Mouse (Mus musculus) limb, embryonic 10.5 days (tissue): ENCODE measurements around the gene Fto. TPM values are rescaled to one million over a fixed set of nuclear protein-coding genes. Genes with fewer than 3 reads are reported as not detected.

Experiments used
- DNase-seq: peaks from one replicate; pipeline ENCODE4 v3.0.0-alpha.2; 2017; ENCODE audit warnings: low spot score
- H3K27ac ChIP-seq: fragments of 300-500 bp; sonication (generic); 2 replicates; pipeline ENCODE4 v1.5.1; 2016; ENCODE audit warnings: mild to moderate bottlenecking
- H3K27me3 ChIP-seq: fragments of 300-500 bp; sonication (generic); 2 replicates; pipeline ENCODE4 v1.6.1; 2016; ENCODE audit warnings: low read depth, mild to moderate bottlenecking; ENCODE audit not compliant: poor library complexity, severe bottlenecking
- H3K36me3 ChIP-seq: fragments of 300-500 bp; sonication (generic); 2 replicates; pipeline ENCODE4 v1.6.1; 2016; ENCODE audit warnings: mild to moderate bottlenecking, moderate library complexity
- H3K4me1 ChIP-seq: fragments of 300-500 bp; sonication (generic); 2 replicates; pipeline ENCODE4 v1.6.1; 2016
- H3K4me3 ChIP-seq: fragments of 300-500 bp; sonication (generic); 2 replicates; pipeline ENCODE4 v1.5.1; 2016; ENCODE audit warnings: mild to moderate bottlenecking, moderate library complexity
- H3K9me3 ChIP-seq: fragments of 300-500 bp; sonication (generic); replicated peaks from 2 replicates; pipeline ENCODE4 v1.6.1; 2016; ENCODE audit warnings: mild to moderate bottlenecking
- WGBS: fragments of 180-500 bp; shearing (Covaris S2); methylation state at CpG from one replicate; pipeline ENCODE4 v1.1.7; 2016; 5-methylcytosine and 5-hydroxymethylcytosine counted together
- polyA plus RNA-seq: library from polyadenylated mRNA; unstranded; fragments of >200 nt; fragmentation: Nextera tagmentation; extraction: Ambion mirVana; gene quantifications from 2 replicates; pipeline ENCODE4 v1.2.1, GENCODE M21; 2016

The Fto gene
- polyA plus RNA-seq, 1 experiment from 2014 or later: 100 TPM

GRCm38 (mm10) chr8:91460965-91461364 is 147.6 kb downstream of the Fto start:
- H3K27ac ChIP-seq: no peak overlapping the region
- H3K36me3 ChIP-seq: no peaks in the 10 kb centered on the region
- no peak overlapping the region for H3K4me3 ChIP-seq
- 94% methylated on average over 6 of the region's 6 CpGs for WGBS
- H3K4me1 ChIP-seq: no peaks in the 10 kb centered on the region
- no peaks in the 10 kb centered on the region for H3K27me3 ChIP-seq
- DNase-seq: no peak
- H3K9me3 ChIP-seq: no peaks in the 10 kb centered on the region

- no peaks in the 10 kb centered on the region for H3K4me1 ChIP-seq
- DNase-seq: no peak
- no peak overlapping the region for H3K27ac ChIP-seq
- H3K9me3 ChIP-seq: no peaks in the 10 kb centered on the region
- WGBS: 79% methylated on average over 2 of the region's 2 CpGs
- no peaks in the 10 kb centered on the region for H3K27me3 ChIP-seq
- no peak overlapping the region for H3K4me3 ChIP-seq
- peaks cover 4% of the 10 kb centered on the region for H3K36me3 ChIP-seq
Measured at GRCm38 (mm10) chr8:91463757-91464156, 150.4 kb downstream of the Fto start.

GRCm38 (mm10) chr8:91467463-91467862 is 154.1 kb downstream of the Fto start:
- H3K4me1 ChIP-seq: no peaks in the 10 kb centered on the region
- no peak for DNase-seq
- no peaks in the 10 kb centered on the region for H3K27me3 ChIP-seq
- no peak overlapping the region for H3K4me3 ChIP-seq
- 61% methylated on average over 3 of the region's 3 CpGs for WGBS
- no peaks in the 10 kb centered on the region for H3K9me3 ChIP-seq
- H3K27ac ChIP-seq: no peak overlapping the region
- peaks cover 11% of the 10 kb centered on the region for H3K36me3 ChIP-seq

- Histone ChIP-seq H3K36me3 (peaks cover 11% of the 10 kb centered on the region), H3K4me1 (no peaks in the 10 kb centered on the region), H3K9me3 (no peaks in the 10 kb centered on the region), H3K27ac (no peak overlapping the region), H3K27me3 (no peaks in the 10 kb centered on the region), H3K4me3 (no peak overlapping the region)
- 85% methylated on average over 8 of the region's 8 CpGs for WGBS
- no peak for DNase-seq
Measured at GRCm38 (mm10) chr8:91467881-91468534, 154.7 kb downstream of the Fto start.

- Histone ChIP-seq H3K9me3 (no peaks in the 10 kb centered on the region), H3K27ac (no peak overlapping the region), H3K4me1 (no peaks in the 10 kb centered on the region), H3K4me3 (no peak overlapping the region), H3K27me3 (no peaks in the 10 kb centered on the region), H3K36me3 (peaks cover 16% of the 10 kb centered on the region)
- no peak for DNase-seq
- WGBS: 93% methylated on average over 8 of the region's 8 CpGs
Measured at GRCm38 (mm10) chr8:91469441-91469840, 156.1 kb downstream of the Fto start.

GRCm38 (mm10) chr8:91474731-91475279 is 161.5 kb downstream of the Fto start:
- H3K4me3 ChIP-seq: no peak overlapping the region
- no peaks in the 10 kb centered on the region for H3K9me3 ChIP-seq
- H3K27me3 ChIP-seq: no peaks in the 10 kb centered on the region
- no peak overlapping the region for H3K27ac ChIP-seq
- H3K4me1 ChIP-seq: no peaks in the 10 kb centered on the region
- no peak for DNase-seq
- WGBS: 91% methylated on average over 6 of the region's 6 CpGs
- peaks cover 30% of the 10 kb centered on the region for H3K36me3 ChIP-seq

- DNase-seq: no peak
- no peak overlapping the region for H3K27ac ChIP-seq
- peaks cover 30% of the 10 kb centered on the region for H3K36me3 ChIP-seq
- H3K27me3 ChIP-seq: no peaks in the 10 kb centered on the region
- H3K9me3 ChIP-seq: no peaks in the 10 kb centered on the region
- WGBS: 91% methylated on average over 5 of the region's 5 CpGs
- H3K4me1 ChIP-seq: no peaks in the 10 kb centered on the region
- no peak overlapping the region for H3K4me3 ChIP-seq
Measured at GRCm38 (mm10) chr8:91476988-91477387, 163.7 kb downstream of the Fto start.

GRCm38 (mm10) chr8:91477471-91477870 is 164.1 kb downstream of the Fto start:
- Histone ChIP-seq H3K27ac (no peak overlapping the region), H3K4me3 (no peak overlapping the region), H3K9me3 (no peaks in the 10 kb centered on the region), H3K27me3 (no peaks in the 10 kb centered on the region), H3K4me1 (no peaks in the 10 kb centered on the region), H3K36me3 (peaks cover 27% of the 10 kb centered on the region)
- 94% methylated on average over 10 of the region's 10 CpGs for WGBS
- DNase-seq: no peak

- no peak overlapping the region for H3K27ac ChIP-seq
- WGBS: 79% methylated on average over 9 of the region's 9 CpGs
- H3K4me1 ChIP-seq: no peaks in the 10 kb centered on the region
- H3K9me3 ChIP-seq: no peaks in the 10 kb centered on the region
- no peak for DNase-seq
- H3K36me3 ChIP-seq: peaks cover 16% of the 10 kb centered on the region
- H3K27me3 ChIP-seq: peaks cover 15% of the 10 kb centered on the region; the same call in 1 of the 2 replicates
- no peak overlapping the region for H3K4me3 ChIP-seq
Measured at GRCm38 (mm10) chr8:91482511-91482910, 169.2 kb downstream of the Fto start.

- WGBS: 79% methylated on average over 4 of the region's 4 CpGs
- H3K4me3 ChIP-seq: no peak overlapping the region
- H3K27me3 ChIP-seq: peaks cover 42% of the 10 kb centered on the region
- H3K9me3 ChIP-seq: no peaks in the 10 kb centered on the region
- peaks cover 15% of the 10 kb centered on the region for H3K36me3 ChIP-seq
- peaks cover 21% of the 10 kb centered on the region for H3K4me1 ChIP-seq
- DNase-seq: no peak
- H3K27ac ChIP-seq: no peak overlapping the region
Measured at GRCm38 (mm10) chr8:91486394-91486793, 173.1 kb downstream of the Fto start.

GRCm38 (mm10) chr8:91487456-91487855 is 174.1 kb downstream of the Fto start:
- WGBS: over 99% methylated on average over 2 of the region's 2 CpGs
- peaks cover 21% of the 10 kb centered on the region for H3K4me1 ChIP-seq

GRCm38 (mm10) chr8:91488086-91488783 is 174.9 kb downstream of the Fto start:
- peaks cover 21% of the 10 kb centered on the region for H3K4me1 ChIP-seq
- H3K36me3 ChIP-seq: peaks cover 12% of the 10 kb centered on the region
- 45% methylated on average over 13 of the region's 13 CpGs for WGBS
- H3K9me3 ChIP-seq: no peaks in the 10 kb centered on the region
- H3K27me3 ChIP-seq: peaks cover 54% of the 10 kb centered on the region
- no peak overlapping the region for H3K27ac ChIP-seq
- H3K4me3 ChIP-seq: no peak overlapping the region
- DNase-seq: peak; percentile 80

More at GRCm38 (mm10) chr8:91487456-91487855, 174.1 kb downstream of the Fto start:
- H3K4me3 ChIP-seq: no peak overlapping the region
- H3K9me3 ChIP-seq: no peaks in the 10 kb centered on the region
- DNase-seq: no peak
- H3K36me3 ChIP-seq: peaks cover 15% of the 10 kb centered on the region
- no peak overlapping the region for H3K27ac ChIP-seq
- peaks cover 50% of the 10 kb centered on the region for H3K27me3 ChIP-seq

- 73% methylated on average over 10 of the region's 10 CpGs for WGBS
- H3K4me1 ChIP-seq: peaks cover 21% of the 10 kb centered on the region
- H3K4me3 ChIP-seq: no peak overlapping the region
- no peaks in the 10 kb centered on the region for H3K9me3 ChIP-seq
- peaks cover 12% of the 10 kb centered on the region for H3K36me3 ChIP-seq
- H3K27ac ChIP-seq: no peak overlapping the region
- H3K27me3 ChIP-seq: peaks cover 61% of the 10 kb centered on the region
- DNase-seq: no peak
Measured at GRCm38 (mm10) chr8:91488784-91489450, 175.6 kb downstream of the Fto start.
